Mouse (Mus musculus) stomach, postnatal 0 days (tissue): ENCODE measurements around the gene Zfp953.
"Not testable (repeated sequence)": the region's sequence is repeated elsewhere in the genome, so short reads cannot be mapped to it uniquely, and the experiment has no call there.

Experiments
- CTCF ChIP-seq: IDR thresholded peaks from 2 replicates; pipeline ENCODE4 v1.5.1; 2016; ENCODE audit warnings: antibody characterized with exemption, low read depth, mild to moderate bottlenecking, moderate library complexity
- EP300 ChIP-seq: optimal IDR thresholded peaks from 2 replicates; pipeline ENCODE3; 2016; ENCODE audit warnings: antibody characterized with exemption

GRCm38 (mm10) chr13:67399183-67399903, 38.9 kb upstream of the Zfp953 start, which contains the start of gene Zfp429:
- not testable (repeated sequence) for TF ChIP-seq CTCF, EP300
